14 mouse cellular contexts compared by ENCODE assay signal in genomic region chr1:74044421-74044820, GRCm38 (mm10).
A peak's percentile ranks its signal among the peaks of the same experiment; 100 is the strongest.
DNase-seq lines count a peak whose midpoint lies in the region; ATAC-seq lines count a peak whose summit lies in the region.
"Had no signal": no experiment of that assay in that cellular context is flagged by ENCODE, and none has a peak within 500 bp of the region (broad histone marks: within the 10 kb centered on the region; RNA-seq: fewer than 3 reads in every experiment).

No protein-coding gene starts in this region.

- no peak overlapping the region for H3K4me3 ChIP-seq in kidney, embryonic 15.5 days (replicated peaks)
- H3K4me3 ChIP-seq: neural tube, embryonic 13.5 days had no signal

- H3K36me3 ChIP-seq in kidney, embryonic 15.5 days = no peaks in the 10 kb centered on the region
- H3K36me3 ChIP-seq: neural tube, embryonic 13.5 days had no signal

- H3K27me3 ChIP-seq in kidney, embryonic 15.5 days = no peaks in the 10 kb centered on the region
- H3K27me3 ChIP-seq: neural tube, embryonic 13.5 days had no signal

- peak; percentile 17 for DNase-seq in cerebellum, adult 9-11 months
- no peak for DNase-seq in cerebellum, postnatal 36 days
- peak; percentile 85 for DNase-seq in kidney, adult 11 months
- peak; percentile 33 for DNase-seq in MN1 (ENCODE audit: low spot score)
- DNase-seq in kidney, postnatal 25 days = peak; percentile 72 to 93
- DNase-seq in urinary bladder, postnatal 25 days (ENCODE audit: low spot score) = no peak
- no peak for DNase-seq in c-Kit-positive CD71-positive TER-119-positive erythroid progenitor cells, embryonic 14.5 days (ENCODE audit: low spot score)
- DNase-seq: gastrocnemius, postnatal 10 days; thymus, postnatal 14 days had no signal

- no peaks in the 10 kb centered on the region for H3K9me3 ChIP-seq in kidney, embryonic 15.5 days (replicated peaks)
- H3K9me3 ChIP-seq: neural tube, embryonic 13.5 days had no signal

- no peak for ATAC-seq in kidney, embryonic 15.5 days (replicated peaks; ENCODE audit: low FRiP score)
- ATAC-seq: forebrain, embryonic 16.5 days; intestine, postnatal 0 days; midbrain, embryonic 16.5 days had no signal

- no peak overlapping the region for H3K4me2 ChIP-seq in kidney, embryonic 15.5 days
- H3K4me2 ChIP-seq: neural tube, embryonic 13.5 days had no signal

- H3K4me1 ChIP-seq in kidney, embryonic 15.5 days = peaks cover 67% of the 10 kb centered on the region

- 47% methylated on average over 1 of the region's 1 CpGs for WGBS in kidney, embryonic 15.5 days

- H3K27ac ChIP-seq in kidney, embryonic 15.5 days = no peak overlapping the region
- H3K27ac ChIP-seq: neural tube, embryonic 13.5 days had no signal

- no peak overlapping the region for H3K9ac ChIP-seq in kidney, embryonic 15.5 days
- H3K9ac ChIP-seq: neural tube, embryonic 13.5 days had no signal

Comparison
In these comparisons a context has a peak if more than half of its experiments do, and no peak if none do; other contexts are left out.
1. DNase-seq: peak in cerebellum, adult 9-11 months (single experiment), kidney, adult 11 months (single experiment), MN1 (single experiment) and kidney, postnatal 25 days (2 of 2); none in cerebellum, postnatal 36 days (0 of 2), urinary bladder, postnatal 25 days (single experiment) and c-Kit-positive CD71-positive TER-119-positive erythroid progenitor cells, embryonic 14.5 days (single experiment).